Mouse (Mus musculus): ENCODE data around the gene Ascc1. TPM values are rescaled to one million over a fixed set of nuclear protein-coding genes. Genes with fewer than 3 reads are reported as not detected.

The Ascc1 gene
- polyA plus RNA-seq, 1 experiment from 2014 or later: 47.8 TPM

DNA sequence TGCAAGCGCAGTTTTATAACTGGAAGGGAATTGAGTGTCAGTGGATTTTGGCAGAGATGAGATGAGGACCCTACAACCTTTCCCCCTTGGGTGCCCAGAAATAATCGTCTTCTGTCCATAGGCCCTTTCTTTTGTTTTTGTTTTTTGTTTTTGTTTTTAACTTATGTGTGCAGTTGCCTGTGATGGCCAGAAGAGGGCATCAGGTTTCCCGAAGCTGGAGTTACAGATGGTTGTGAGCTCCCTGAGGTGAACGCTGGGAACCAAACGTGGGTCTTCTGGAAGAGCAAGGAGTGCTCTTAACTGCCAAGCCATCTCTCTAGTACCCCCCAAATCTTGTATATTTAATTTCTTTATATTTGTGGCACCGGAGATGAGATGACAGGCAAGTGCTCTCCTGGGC lies 35.9 kb upstream of the Ascc1 start:
- peak overlapping the region; percentile 96 for H3K27ac ChIP-seq (replicated peaks)
- no peak for ATAC-seq (ENCODE audit: insufficient number of reproducible peaks, low FRiP score, low TSS enrichment, low read depth)
- no peak overlapping the region for H3K4me2 ChIP-seq (replicated peaks)
- no peaks in the 10 kb centered on the region for H3K36me3 ChIP-seq
- no peak overlapping the region for H3K4me3 ChIP-seq (replicated peaks)
- H3K4me1 ChIP-seq: peaks cover 52% of the 10 kb centered on the region
- 89% methylated on average over 6 of the region's 6 CpGs for WGBS
- no peaks in the 10 kb centered on the region for H3K9me3 ChIP-seq (replicated peaks)
- no peak overlapping the region for H3K9ac ChIP-seq
- H3K27me3 ChIP-seq: no peaks in the 10 kb centered on the region

DNA sequence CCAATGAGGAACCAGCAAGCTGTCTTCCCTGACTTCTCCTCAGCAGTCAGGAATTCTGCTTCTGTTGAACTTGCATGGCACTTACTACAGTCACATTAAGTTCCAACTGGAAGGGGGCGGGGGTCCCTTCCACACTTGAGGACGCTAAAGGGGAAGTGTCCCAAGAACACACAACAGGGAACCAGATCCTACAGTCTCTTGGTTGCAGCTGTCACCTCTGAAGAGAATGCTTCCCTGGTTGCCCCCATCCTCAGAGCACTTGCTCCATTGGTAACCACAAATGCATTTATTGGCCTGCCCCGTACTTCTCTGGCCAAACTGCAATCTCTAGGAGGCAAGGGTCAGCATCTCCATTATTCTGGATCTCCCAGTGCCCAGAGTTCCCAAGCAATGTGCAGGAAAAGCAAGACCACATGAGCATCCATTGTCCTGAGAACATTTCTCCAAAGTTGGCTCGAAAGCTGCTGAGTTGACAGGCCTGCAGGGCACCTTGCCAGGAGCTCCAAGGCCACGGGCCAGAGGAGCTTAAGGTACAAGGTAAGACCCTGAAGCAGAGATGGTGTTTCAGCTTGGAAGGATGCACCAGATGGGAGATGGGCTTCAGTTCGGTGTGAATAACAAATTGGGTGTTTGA lies 35.2 kb upstream of the Ascc1 start:
- Histone ChIP-seq H3K4me2 (replicated peaks) (no peak overlapping the region), H3K9me3 (replicated peaks) (no peaks in the 10 kb centered on the region), H3K9ac (no peak overlapping the region), H3K4me1 (peaks cover 52% of the 10 kb centered on the region), H3K27ac (replicated peaks) (peak overlapping the region; percentile 96; the same call in 1 of the 2 replicates), H3K36me3 (no peaks in the 10 kb centered on the region), H3K4me3 (replicated peaks) (no peak overlapping the region), H3K27me3 (no peaks in the 10 kb centered on the region)
- 74% methylated on average over 6 of the region's 6 CpGs for WGBS
- no peak for ATAC-seq (ENCODE audit: insufficient number of reproducible peaks, low FRiP score, low TSS enrichment, low read depth)

DNA sequence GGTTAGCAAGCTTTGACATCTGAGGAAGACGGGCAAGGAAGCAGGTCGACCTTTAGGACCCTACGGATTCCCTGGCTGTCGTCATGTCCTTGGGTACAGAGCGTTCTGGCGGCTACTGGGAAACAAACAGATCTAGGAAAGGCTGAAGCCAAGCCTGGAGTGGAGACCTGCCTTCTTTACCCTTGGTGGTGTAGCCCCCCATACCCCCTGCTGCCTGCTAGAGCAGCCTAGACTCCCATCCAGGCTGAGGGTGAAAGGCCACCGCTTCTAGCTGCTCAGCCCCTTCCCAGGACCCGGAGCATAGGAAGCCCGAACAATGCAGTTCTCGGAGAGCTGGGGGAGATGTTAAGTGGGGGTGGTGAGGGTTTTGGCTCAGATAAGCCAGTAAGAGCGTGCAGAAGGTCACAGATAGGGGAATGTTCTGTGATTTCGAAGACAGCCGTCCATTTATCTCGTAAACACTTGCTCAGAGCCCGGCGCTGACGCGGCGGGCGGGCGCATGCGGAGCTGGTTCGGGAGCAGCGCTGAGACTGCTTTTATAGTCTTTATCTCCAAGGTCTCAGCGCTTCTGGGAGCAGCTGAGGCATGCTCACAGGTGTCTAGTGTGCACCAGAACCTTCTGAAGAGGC lies 32.7 kb upstream of the Ascc1 start:
- peak overlapping the region; percentile 78 for H3K9ac ChIP-seq
- H3K4me1 ChIP-seq: peaks cover 57% of the 10 kb centered on the region
- 0 out of 2 replicates have a peak, but pooled peaks have one; percentile 10 for ATAC-seq (ENCODE audit: insufficient number of reproducible peaks, low FRiP score, low TSS enrichment, low read depth)
- WGBS: 2% methylated on average over 25 of the region's 25 CpGs
- H3K4me3 ChIP-seq (replicated peaks): peak overlapping the region; percentile 47
- H3K4me2 ChIP-seq (replicated peaks): peak overlapping the region; percentile 72
- no peaks in the 10 kb centered on the region for H3K27me3 ChIP-seq
- H3K27ac ChIP-seq (replicated peaks): peak overlapping the region; percentile 91
- no peaks in the 10 kb centered on the region for H3K36me3 ChIP-seq
- no peaks in the 10 kb centered on the region for H3K9me3 ChIP-seq (replicated peaks)

DNA sequence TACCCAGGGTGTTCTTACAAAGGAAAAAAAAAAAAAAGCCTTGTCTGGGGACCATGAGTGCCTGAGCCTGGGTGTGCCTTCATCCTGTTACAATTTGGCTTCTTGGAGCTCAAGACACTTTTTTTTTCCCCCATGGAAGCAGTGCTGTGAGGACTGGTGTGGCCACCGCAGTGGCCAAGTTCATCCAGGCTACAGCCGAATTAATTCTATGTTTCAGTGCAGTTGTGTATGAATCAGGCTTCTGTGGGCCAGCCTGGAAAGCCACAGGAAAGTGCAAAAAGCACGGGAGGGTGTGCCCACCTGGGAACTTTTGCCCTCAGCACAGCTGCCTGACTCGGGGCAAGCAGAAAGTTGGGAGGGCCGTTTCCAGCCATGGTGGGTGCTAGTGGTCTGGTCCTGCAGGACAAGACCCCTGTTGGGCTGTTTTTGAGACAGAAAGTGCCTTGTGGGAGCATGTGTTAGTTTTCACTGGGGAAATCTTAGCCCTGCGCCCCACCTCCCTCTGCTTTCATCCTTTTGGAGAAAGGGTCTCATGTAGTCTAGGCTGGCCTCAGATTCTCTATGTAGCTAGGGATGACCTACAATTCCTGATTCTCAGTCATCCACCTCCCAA lies 32.0 kb upstream of the Ascc1 start:
- no peaks in the 10 kb centered on the region for H3K27me3 ChIP-seq
- peaks cover 56% of the 10 kb centered on the region for H3K4me1 ChIP-seq
- peak overlapping the region; percentile 72 for H3K4me2 ChIP-seq (replicated peaks)
- H3K9ac ChIP-seq: no peak overlapping the region; the same call in 1 of the 2 replicates
- no peaks in the 10 kb centered on the region for H3K36me3 ChIP-seq
- peak overlapping the region; percentile 47 for H3K4me3 ChIP-seq (replicated peaks)
- no peak for ATAC-seq (ENCODE audit: insufficient number of reproducible peaks, low FRiP score, low TSS enrichment, low read depth)
- 15% methylated on average over 6 of the region's 6 CpGs for WGBS
- H3K27ac ChIP-seq (replicated peaks): peak overlapping the region; percentile 91
- H3K9me3 ChIP-seq (replicated peaks): no peaks in the 10 kb centered on the region

DNA sequence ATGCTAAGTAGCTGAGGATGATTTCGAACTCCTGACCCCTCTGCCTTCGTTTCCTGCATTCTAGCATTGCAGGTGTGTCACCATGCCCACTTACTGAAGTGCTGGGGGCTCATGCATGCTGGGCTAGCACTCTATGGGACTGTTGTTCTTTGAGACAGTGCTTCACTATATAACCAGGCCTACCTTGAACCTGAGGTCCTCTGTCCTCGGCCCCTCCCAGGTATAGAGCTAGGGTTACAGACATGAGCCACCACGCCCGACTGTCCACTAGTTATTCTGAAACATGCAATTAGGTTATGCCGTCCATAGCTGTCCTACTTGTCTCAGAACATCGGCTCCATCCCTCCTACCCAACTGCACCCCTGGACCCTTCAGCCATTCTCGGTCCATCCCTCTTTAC lies 30.8 kb upstream of the Ascc1 start:
- Histone ChIP-seq H3K9me3 (replicated peaks) (no peaks in the 10 kb centered on the region), H3K27ac (replicated peaks) (no peak overlapping the region), H3K4me2 (replicated peaks) (no peak overlapping the region), H3K36me3 (no peaks in the 10 kb centered on the region), H3K4me1 (peaks cover 46% of the 10 kb centered on the region), H3K4me3 (replicated peaks) (no peak overlapping the region), H3K27me3 (no peaks in the 10 kb centered on the region), H3K9ac (no peak overlapping the region)
- ATAC-seq (ENCODE audit: insufficient number of reproducible peaks, low FRiP score, low TSS enrichment, low read depth): no peak
- 84% methylated on average over 8 of the region's 8 CpGs for WGBS

DNA sequence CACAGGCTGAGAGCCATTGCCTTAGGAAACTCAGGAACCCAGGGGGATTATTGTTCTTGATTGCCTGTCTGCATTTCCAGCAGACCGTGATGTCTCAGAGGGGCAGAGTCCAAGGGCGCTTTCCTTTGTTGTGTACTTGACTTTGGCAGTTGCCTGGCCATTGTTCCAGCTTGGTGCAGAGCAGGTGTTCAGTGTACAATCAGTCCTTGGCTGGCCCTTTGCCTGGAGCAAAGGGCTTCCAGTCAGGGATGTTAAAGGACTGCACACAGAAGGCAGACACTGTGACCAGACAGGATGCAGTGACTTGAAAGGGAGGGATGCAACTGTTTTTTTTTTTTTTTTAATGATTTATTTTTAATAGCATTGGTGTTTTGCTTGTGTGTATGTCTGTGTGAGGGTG lies 30.1 kb upstream of the Ascc1 start:
- no peak overlapping the region for H3K9ac ChIP-seq
- no peak overlapping the region for H3K4me2 ChIP-seq (replicated peaks)
- peak overlapping the region; percentile 48; the same call in 1 of the 2 replicates for H3K27ac ChIP-seq (replicated peaks)
- peaks cover 43% of the 10 kb centered on the region for H3K4me1 ChIP-seq
- no peak overlapping the region for H3K4me3 ChIP-seq (replicated peaks)
- H3K9me3 ChIP-seq (replicated peaks): no peaks in the 10 kb centered on the region
- H3K27me3 ChIP-seq: no peaks in the 10 kb centered on the region
- WGBS: 80% methylated on average over 2 of the region's 2 CpGs
- no peaks in the 10 kb centered on the region for H3K36me3 ChIP-seq
- ATAC-seq (ENCODE audit: insufficient number of reproducible peaks, low FRiP score, low TSS enrichment, low read depth): no peak

DNA sequence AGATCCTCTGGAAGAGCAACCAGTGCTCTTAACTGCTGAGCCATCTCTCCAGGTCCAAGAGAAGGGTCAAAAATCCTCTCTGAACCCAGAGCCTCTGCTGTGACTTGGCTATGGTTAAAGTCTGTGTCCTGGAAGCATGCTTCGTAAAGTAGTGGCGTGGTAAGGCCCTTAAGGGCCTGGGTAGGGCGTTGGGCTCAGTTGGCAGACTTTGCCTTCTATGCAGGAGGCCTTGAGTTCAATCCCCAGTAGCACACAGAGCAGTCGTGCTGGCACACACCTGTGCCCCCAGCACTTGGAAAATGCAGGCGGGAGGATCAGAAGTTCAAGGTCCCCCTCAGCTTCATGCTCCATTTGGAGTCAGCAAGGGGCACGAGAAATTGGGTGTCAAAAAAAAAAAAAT lies 29.6 kb upstream of the Ascc1 start:
- Histone ChIP-seq H3K36me3 (no peaks in the 10 kb centered on the region), H3K9ac (no peak overlapping the region), H3K4me3 (replicated peaks) (no peak overlapping the region), H3K27me3 (no peaks in the 10 kb centered on the region), H3K4me2 (replicated peaks) (no peak overlapping the region), H3K4me1 (peaks cover 46% of the 10 kb centered on the region), H3K9me3 (replicated peaks) (no peaks in the 10 kb centered on the region), H3K27ac (replicated peaks) (peak overlapping the region; percentile 48; the same call in 1 of the 2 replicates)
- no peak for ATAC-seq (ENCODE audit: insufficient number of reproducible peaks, low FRiP score, low TSS enrichment, low read depth)
- WGBS: 78% methylated on average over 6 of the region's 6 CpGs

DNA sequence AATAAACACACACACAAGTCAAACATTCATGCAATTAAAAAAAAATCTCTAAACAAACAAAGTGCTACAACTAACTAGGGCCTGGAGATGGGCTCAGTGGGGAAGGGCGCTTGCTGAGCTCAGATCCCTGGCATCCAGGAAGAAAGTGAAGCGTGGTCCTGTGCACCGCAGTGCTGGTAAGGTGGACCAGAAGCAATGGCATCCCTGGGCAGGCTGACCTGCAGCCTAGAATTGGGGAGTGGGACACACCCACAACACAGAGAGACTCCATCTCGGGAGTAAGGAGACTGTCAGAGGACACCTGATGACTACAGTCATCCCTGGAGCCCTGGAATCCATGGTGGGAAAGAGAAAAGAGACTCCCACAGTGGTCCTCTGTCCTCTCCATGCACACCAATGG lies 29.2 kb upstream of the Ascc1 start:
- H3K27me3 ChIP-seq: no peaks in the 10 kb centered on the region
- peaks cover 50% of the 10 kb centered on the region for H3K4me1 ChIP-seq
- H3K9ac ChIP-seq: no peak overlapping the region
- no peaks in the 10 kb centered on the region for H3K36me3 ChIP-seq
- no peak for ATAC-seq (ENCODE audit: insufficient number of reproducible peaks, low FRiP score, low TSS enrichment, low read depth)
- H3K4me3 ChIP-seq (replicated peaks): no peak overlapping the region
- no peak overlapping the region for H3K4me2 ChIP-seq (replicated peaks)
- 87% methylated on average over 4 of the region's 4 CpGs for WGBS
- H3K27ac ChIP-seq (replicated peaks): peak overlapping the region; percentile 91; the same call in 1 of the 2 replicates
- H3K9me3 ChIP-seq (replicated peaks): no peaks in the 10 kb centered on the region

DNA sequence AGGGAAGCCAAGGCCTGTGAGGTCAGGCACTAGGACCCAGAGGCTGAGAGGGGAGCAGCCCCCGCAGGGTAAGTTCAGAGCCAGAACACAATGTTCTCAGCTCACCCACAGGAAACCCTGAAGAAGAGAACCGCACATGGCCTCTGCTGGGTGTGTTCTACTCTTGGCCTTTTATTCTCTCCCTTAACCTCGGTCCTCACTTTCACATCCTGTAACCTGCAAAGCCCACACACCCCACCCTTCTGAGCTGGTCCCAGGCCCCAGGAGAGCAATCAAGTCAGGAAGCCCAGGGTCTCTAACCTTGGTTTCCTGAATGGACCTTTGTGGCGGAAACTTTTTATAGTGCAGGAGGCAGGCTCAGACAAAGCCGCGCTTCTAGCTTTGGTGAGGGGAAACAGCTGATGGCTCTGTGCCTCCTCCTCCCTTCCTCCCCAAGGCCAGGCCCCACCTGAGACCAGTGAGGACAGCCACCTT lies 28.4 kb upstream of the Ascc1 start:
- Histone ChIP-seq H3K9me3 (replicated peaks) (no peaks in the 10 kb centered on the region), H3K4me2 (replicated peaks) (peak overlapping the region; percentile 12; the same call in 1 of the 2 replicates), H3K4me3 (replicated peaks) (no peak overlapping the region), H3K27ac (replicated peaks) (peak overlapping the region; percentile 91), H3K4me1 (peaks cover 59% of the 10 kb centered on the region), H3K36me3 (no peaks in the 10 kb centered on the region), H3K9ac (no peak overlapping the region), H3K27me3 (no peaks in the 10 kb centered on the region)
- 7% methylated on average over 6 of the region's 6 CpGs for WGBS
- peak; percentile 58 for ATAC-seq (ENCODE audit: insufficient number of reproducible peaks, low FRiP score, low TSS enrichment, low read depth)

DNA sequence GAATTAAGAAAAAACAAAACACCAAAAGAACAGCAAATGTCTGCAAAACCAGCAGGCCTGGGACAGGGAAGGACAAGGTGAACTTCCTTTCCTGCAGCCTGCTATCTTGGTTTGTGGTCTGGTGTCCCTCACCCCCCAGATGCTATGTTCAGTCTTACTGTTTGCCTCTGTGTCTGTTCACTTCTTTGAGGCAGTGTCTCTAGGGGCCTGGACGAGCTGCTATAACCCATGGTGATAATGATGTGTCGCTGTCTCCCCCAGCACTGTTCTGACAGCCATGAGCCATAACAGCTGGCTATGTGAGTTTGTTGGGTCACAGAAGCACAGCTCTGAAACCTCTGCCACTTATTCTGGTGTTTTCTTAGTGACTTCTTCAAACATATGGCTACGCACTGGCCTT lies 27.8 kb upstream of the Ascc1 start:
- Histone ChIP-seq H3K4me1 (peaks cover 64% of the 10 kb centered on the region), H3K9me3 (replicated peaks) (no peaks in the 10 kb centered on the region), H3K36me3 (no peaks in the 10 kb centered on the region), H3K4me3 (replicated peaks) (no peak overlapping the region), H3K27ac (replicated peaks) (peak overlapping the region; percentile 91), H3K9ac (no peak overlapping the region), H3K4me2 (replicated peaks) (0 out of 2 replicates have a peak overlapping the region, but pooled peaks have one; percentile 12), H3K27me3 (no peaks in the 10 kb centered on the region)
- WGBS: 77% methylated on average over 3 of the region's 3 CpGs
- ATAC-seq (ENCODE audit: insufficient number of reproducible peaks, low FRiP score, low TSS enrichment, low read depth): no peak

DNA sequence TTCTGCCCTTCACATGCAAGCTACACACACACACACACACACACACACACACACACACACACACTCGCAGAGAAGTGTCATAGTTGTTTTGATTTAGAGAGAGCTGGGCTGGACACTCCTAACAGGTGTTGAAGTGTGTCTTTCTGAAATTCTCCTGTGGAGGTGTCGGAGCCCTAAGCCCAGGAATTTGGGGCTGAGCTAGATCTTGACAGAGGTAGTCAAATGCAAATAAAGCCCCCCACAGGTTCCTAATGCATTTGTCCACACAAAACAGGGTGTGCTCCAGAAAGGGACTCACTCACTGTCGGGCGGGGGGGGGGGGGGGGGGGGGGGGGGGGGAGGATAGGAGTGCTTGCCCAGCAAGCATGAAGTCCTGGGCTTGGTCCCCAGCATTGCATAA lies 25.5 kb upstream of the Ascc1 start:
- H3K27ac ChIP-seq (replicated peaks): no peak overlapping the region
- H3K4me2 ChIP-seq (replicated peaks): no peak overlapping the region
- no peak for ATAC-seq (ENCODE audit: insufficient number of reproducible peaks, low FRiP score, low TSS enrichment, low read depth)
- 58% methylated on average over 2 of the region's 4 CpGs for WGBS
- peaks cover 53% of the 10 kb centered on the region for H3K4me1 ChIP-seq
- H3K9me3 ChIP-seq (replicated peaks): no peaks in the 10 kb centered on the region
- H3K4me3 ChIP-seq (replicated peaks): no peak overlapping the region
- H3K27me3 ChIP-seq: no peaks in the 10 kb centered on the region
- H3K9ac ChIP-seq: no peak overlapping the region
- H3K36me3 ChIP-seq: no peaks in the 10 kb centered on the region
